ENCODE assay signal across 8 mouse cellular contexts in the genomic region with DNA sequence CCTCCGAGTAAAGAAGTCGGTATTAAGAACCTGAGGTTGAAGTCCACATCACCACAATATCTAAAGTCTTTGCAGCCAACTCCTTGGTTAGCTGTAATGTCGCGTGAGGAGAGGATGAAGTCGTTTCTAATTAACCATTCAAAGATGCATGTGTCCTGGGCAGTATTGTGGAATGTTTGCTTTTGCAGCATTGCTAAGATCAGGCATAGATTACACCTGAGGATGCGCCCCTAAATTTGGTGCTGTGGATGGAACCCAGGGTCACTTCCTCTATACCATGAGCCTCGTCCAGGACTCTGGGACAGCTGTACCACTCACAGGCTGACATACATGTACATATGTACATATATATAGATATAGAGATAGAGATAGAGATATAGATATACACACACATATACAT. TPM values are rescaled to one million over a fixed set of nuclear protein-coding genes. Genes with fewer than 3 reads are reported as not detected.
DNase-seq lines count a peak whose midpoint lies in the region; ATAC-seq and TF ChIP-seq lines count a peak whose summit lies in the region.

No protein-coding gene starts in this region.

- H3K36me3 ChIP-seq in kidney, embryonic 15.5 days: peaks cover 40% of the 10 kb centered on the region
- H3K36me3 ChIP-seq in hindbrain, embryonic 16.5 days (ENCODE audit: control insufficient read depth, insufficient read depth, low read length): peaks cover 28% of the 10 kb centered on the region
- H3K36me3 ChIP-seq in midbrain, embryonic 16.5 days (ENCODE audit: control insufficient read depth, insufficient read depth, low read length): peaks cover 31% of the 10 kb centered on the region

- WGBS in kidney, embryonic 15.5 days: 31% methylated on average over 7 of the region's 7 CpGs
- WGBS in hindbrain, embryonic 16.5 days: 38% methylated on average over 7 of the region's 7 CpGs
- WGBS in midbrain, embryonic 16.5 days: 41% methylated on average over 7 of the region's 7 CpGs

- TF ChIP-seq CTCF in cortical plate, adult 2 months (IDR thresholded peaks at IDR 0.05; ENCODE audit: extremely low read depth, insufficient read depth, low read length): no peak

- no peaks in the 10 kb centered on the region for H3K27me3 ChIP-seq in kidney, embryonic 15.5 days
- no peaks in the 10 kb centered on the region for H3K27me3 ChIP-seq in hindbrain, embryonic 16.5 days (replicated peaks; ENCODE audit: control insufficient read depth, insufficient read depth, low read length)
- no peaks in the 10 kb centered on the region for H3K27me3 ChIP-seq in midbrain, embryonic 16.5 days (ENCODE audit: control insufficient read depth, insufficient read depth, low read depth, low read length)

- H3K9ac ChIP-seq in kidney, embryonic 15.5 days: peak overlapping the region; percentile 84
- peak overlapping the region; percentile 98 for H3K9ac ChIP-seq in hindbrain, embryonic 16.5 days (ENCODE audit: low read depth, low read length)
- H3K9ac ChIP-seq in midbrain, embryonic 16.5 days (ENCODE audit: low read depth, low read length): peak overlapping the region; percentile 97

- ATAC-seq in kidney, embryonic 15.5 days (replicated peaks; ENCODE audit: low FRiP score): no peak
- ATAC-seq in hindbrain, embryonic 16.5 days: no peak
- ATAC-seq in midbrain, embryonic 16.5 days: no peak

- H3K4me1 ChIP-seq in kidney, embryonic 15.5 days: peaks cover 15% of the 10 kb centered on the region
- H3K4me1 ChIP-seq in cortical plate, adult 2 months (ENCODE audit: control insufficient read depth, insufficient read depth, low read length): peaks cover 6% of the 10 kb centered on the region; the same call in 1 of the 2 replicates
- H3K4me1 ChIP-seq in hindbrain, embryonic 16.5 days (ENCODE audit: control insufficient read depth, insufficient read depth, low read depth, low read length): peaks cover 13% of the 10 kb centered on the region
- peaks cover 22% of the 10 kb centered on the region for H3K4me1 ChIP-seq in midbrain, embryonic 16.5 days (ENCODE audit: control insufficient read depth, insufficient read depth, low read length)

- peak overlapping the region; percentile 71 for H3K4me3 ChIP-seq in kidney, embryonic 15.5 days (replicated peaks)
- H3K4me3 ChIP-seq in cortical plate, adult 2 months (ENCODE audit: insufficient read depth, low read length): peak overlapping the region; percentile 50
- peak overlapping the region; percentile 96 for H3K4me3 ChIP-seq in hindbrain, embryonic 16.5 days (ENCODE audit: low read length)
- H3K4me3 ChIP-seq in midbrain, embryonic 16.5 days (ENCODE audit: low read depth, low read length): peak overlapping the region; percentile 96

- no peak for TF ChIP-seq POLR2A in cortical plate, adult 2 months (IDR thresholded peaks at IDR 0.05; ENCODE audit: extremely low read depth, insufficient read depth, low read length)

- H3K4me2 ChIP-seq in kidney, embryonic 15.5 days: peak overlapping the region; percentile 79
- peak overlapping the region; percentile 94 for H3K4me2 ChIP-seq in hindbrain, embryonic 16.5 days (ENCODE audit: low read length)
- peak overlapping the region; percentile 91 for H3K4me2 ChIP-seq in midbrain, embryonic 16.5 days (ENCODE audit: low read length)

- DNase-seq in kidney, postnatal 10 days: no peak
- no peak for DNase-seq in natural killer cell, adult 2 months (ENCODE audit: low spot score in 2 of 2)
- DNase-seq in c-Kit-positive CD71-positive TER-119-positive erythroid progenitor cells, embryonic 14.5 days (ENCODE audit: low spot score): no peak
- DNase-seq in frontal cortex, postnatal 10 days (ENCODE audit: low spot score in 2 of 2): no peak

- peaks cover 8% of the 10 kb centered on the region; the same call in 1 of the 2 replicates for H3K9me3 ChIP-seq in kidney, embryonic 15.5 days (replicated peaks)
- no peaks in the 10 kb centered on the region for H3K9me3 ChIP-seq in hindbrain, embryonic 16.5 days (ENCODE audit: control insufficient read depth, low read length)
- peaks cover 6% of the 10 kb centered on the region; the same call in 1 of the 2 replicates for H3K9me3 ChIP-seq in midbrain, embryonic 16.5 days (replicated peaks; ENCODE audit: control insufficient read depth, low read length, poor library complexity, severe bottlenecking)

- no peak overlapping the region for H3K27ac ChIP-seq in kidney, embryonic 15.5 days
- H3K27ac ChIP-seq in cortical plate, adult 2 months (ENCODE audit: insufficient read depth, low read length): no peak overlapping the region
- H3K27ac ChIP-seq in hindbrain, embryonic 16.5 days (ENCODE audit: low read depth, low read length): no peak overlapping the region
- no peak overlapping the region for H3K27ac ChIP-seq in midbrain, embryonic 16.5 days (ENCODE audit: low read length)

RNA-seq across cellular contexts. Expression of gene Cnot11, which starts 1.9 kb away (rescaled TPM):
- polyA plus RNA-seq in kidney, embryonic 15.5 days (2015; fragmentation: Nextera tagmentation; extraction: Ambion mirVana): 24.2 and 24.4 TPM in 2 replicates
- polyA plus RNA-seq in cortical plate, adult 2 months (2012; rRNA removed): 18.8 and 18.9 TPM in 2 replicates
- 11.3 and 11.4 TPM in 2 replicates for polyA plus RNA-seq in hindbrain, embryonic 16.5 days (2015; fragmentation: Nextera tagmentation; extraction: Ambion mirVana)
- 10.5 and 10.6 TPM in 2 replicates for polyA plus RNA-seq in midbrain, embryonic 16.5 days (2015; fragmentation: Nextera tagmentation; extraction: Ambion mirVana)

RNA-seq across cellular contexts. Expression of gene Rnf149, which starts 40.5 kb away (rescaled TPM):
- 31.9 and 33.3 TPM in 2 replicates for polyA plus RNA-seq in kidney, embryonic 15.5 days (2015; fragmentation: Nextera tagmentation; extraction: Ambion mirVana)
- polyA plus RNA-seq in cortical plate, adult 2 months (2012; rRNA removed): 22.4 and 23.0 TPM in 2 replicates
- polyA plus RNA-seq in hindbrain, embryonic 16.5 days (2015; fragmentation: Nextera tagmentation; extraction: Ambion mirVana): 21.2 and 22.2 TPM in 2 replicates
- 18.2 and 21.8 TPM in 2 replicates for polyA plus RNA-seq in midbrain, embryonic 16.5 days (2015; fragmentation: Nextera tagmentation; extraction: Ambion mirVana)

RNA-seq across cellular contexts. Expression of gene Tbc1d8, which starts 58.1 kb away (rescaled TPM):
- polyA plus RNA-seq in kidney, embryonic 15.5 days (2015; fragmentation: Nextera tagmentation; extraction: Ambion mirVana): 9.9 and 10.4 TPM in 2 replicates
- 15.1 and 20.3 TPM in 2 replicates for polyA plus RNA-seq in cortical plate, adult 2 months (2012; rRNA removed)
- polyA plus RNA-seq in hindbrain, embryonic 16.5 days (2015; fragmentation: Nextera tagmentation; extraction: Ambion mirVana): 9.9 and 12.3 TPM in 2 replicates
- polyA plus RNA-seq in midbrain, embryonic 16.5 days (2015; fragmentation: Nextera tagmentation; extraction: Ambion mirVana): 11.7 and 12.6 TPM in 2 replicates
